Mouse (Mus musculus): ENCODE measurements around the gene Otud7b.

- TF ChIP-seq CTCF (IDR thresholded peaks at IDR 0.05; ENCODE audit: insufficient read depth, low read depth, low read length), result no peak
- TF ChIP-seq POLR2A (IDR thresholded peaks at IDR 0.05; ENCODE audit: insufficient read depth, low read depth, low read length), result no peak
These were observed 41.0 kb upstream of the Otud7b start for GRCm38 (mm10) chr3:96063299-96063698.

Data from olfactory bulb, adult 2 months (tissue).